Mouse (Mus musculus) intestine, embryonic 16.5 days (tissue): ENCODE measurements around the gene Flad1. TPM values are rescaled to one million over a fixed set of nuclear protein-coding genes. Genes with fewer than 3 reads are reported as not detected.

Source experiments
- ATAC-seq: fragments of 200-750 bp; cut with Nextera tagmentation; 2 replicates; pipeline ENCODE4 v1.8.0; 2017; ENCODE audit warnings: moderate TSS enrichment, moderate library complexity
- H3K27ac ChIP-seq: fragments of 300-500 bp; sonication (generic); 2 replicates; pipeline ENCODE4 v1.5.1; 2014; ENCODE audit warnings: mild to moderate bottlenecking, low read length
- H3K27me3 ChIP-seq: fragments of 300-500 bp; sonication (generic); replicated peaks from 2 replicates; pipeline ENCODE4 v1.6.1; 2014; ENCODE audit warnings: low read length, control low read depth, mixed read lengths; ENCODE audit not compliant: control insufficient read depth, insufficient read depth
- H3K36me3 ChIP-seq: fragments of 300-500 bp; sonication (generic); 2 replicates; pipeline ENCODE4 v1.6.1; 2014; ENCODE audit warnings: low read length, control low read depth; ENCODE audit not compliant: control insufficient read depth, insufficient read depth
- H3K4me1 ChIP-seq: fragments of 300-500 bp; sonication (generic); 2 replicates; pipeline ENCODE4 v1.6.1; 2014; ENCODE audit warnings: low read length, control low read depth, mixed read lengths; ENCODE audit not compliant: control insufficient read depth, insufficient read depth
- H3K4me2 ChIP-seq: fragments of 300-500 bp; sonication (generic); 2 replicates; pipeline ENCODE4 v1.6.1; 2014; ENCODE audit warnings: low read depth, low read length, control low read depth
- H3K4me3 ChIP-seq: fragments of 300-500 bp; sonication (generic); 2 replicates; pipeline ENCODE4 v1.5.1; 2014; ENCODE audit warnings: mild to moderate bottlenecking, low read length
- H3K9ac ChIP-seq: fragments of 300-500 bp; sonication (generic); 2 replicates; pipeline ENCODE4 v1.6.1; 2014; ENCODE audit warnings: low read depth, low read length
- H3K9me3 ChIP-seq: fragments of 300-500 bp; sonication (generic); 2 replicates; pipeline ENCODE4 v1.6.1; 2016; ENCODE audit warnings: low read length, control low read depth; ENCODE audit not compliant: control insufficient read depth
- WGBS: fragments of 180-500 bp; shearing (Covaris S2); extraction: QIAGEN DNeasy Blood & Tissue Kit; methylation state at CpG from one replicate; pipeline ENCODE4 v1.1.7; 2014; 5-methylcytosine and 5-hydroxymethylcytosine counted together
- polyA plus RNA-seq: library from polyadenylated mRNA; unstranded; fragments of >200 nt; fragmentation: Nextera tagmentation; extraction: Ambion mirVana; gene quantifications from 2 replicates; pipeline ENCODE4 v1.2.1, GENCODE M21; 2015

Gene Flad1
- polyA plus RNA-seq, 1 experiment from 2014 or later = 44.5 TPM

DNA sequence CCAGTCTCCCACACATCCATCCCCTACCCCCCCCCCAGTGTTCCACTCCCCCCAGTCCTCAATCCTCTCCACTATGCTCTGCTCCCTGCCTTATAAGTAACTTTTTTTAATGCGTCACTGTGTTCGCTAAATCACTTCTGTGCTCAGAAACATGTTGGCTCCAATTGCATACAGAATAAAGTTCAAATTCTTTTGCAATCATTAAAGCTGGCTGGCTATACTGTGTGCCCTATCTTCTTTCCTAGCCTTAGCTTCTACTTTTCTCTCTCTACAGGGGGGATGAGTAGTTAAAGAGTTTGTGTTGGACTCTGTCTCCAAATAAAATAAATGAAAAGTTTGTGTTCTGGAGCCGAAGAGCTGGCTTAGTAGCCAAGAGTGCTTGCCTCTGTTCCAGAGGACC, 2.0 kb downstream of the Flad1 start:
- ATAC-seq = no peak
- H3K4me3 ChIP-seq = no peak overlapping the region
- no peak overlapping the region for H3K9ac ChIP-seq
- H3K27ac ChIP-seq = no peak overlapping the region
- WGBS = 94% methylated on average over 3 of the region's 3 CpGs
- H3K4me1 ChIP-seq = no peaks in the 10 kb centered on the region
- no peaks in the 10 kb centered on the region for H3K27me3 ChIP-seq
- peaks cover 15% of the 10 kb centered on the region for H3K36me3 ChIP-seq
- no peaks in the 10 kb centered on the region for H3K9me3 ChIP-seq
- no peak overlapping the region for H3K4me2 ChIP-seq

GRCm38 (mm10) chr3:89408448-89408847, 3.2 kb downstream of the Flad1 start:
- H3K9me3 ChIP-seq = no peaks in the 10 kb centered on the region
- H3K27ac ChIP-seq = no peak overlapping the region
- no peaks in the 10 kb centered on the region for H3K27me3 ChIP-seq
- H3K9ac ChIP-seq = no peak overlapping the region
- ATAC-seq = no peak
- H3K4me2 ChIP-seq = no peak overlapping the region
- 64% methylated on average over 16 of the region's 16 CpGs for WGBS
- H3K4me3 ChIP-seq = no peak overlapping the region
- no peaks in the 10 kb centered on the region for H3K4me1 ChIP-seq
- H3K36me3 ChIP-seq = 0 out of 2 replicates have a peak, but pooled peaks cover 11% of the 10 kb centered on the region

GRCm38 (mm10) chr3:89406887-89407286, 4.8 kb downstream of the Flad1 start:
- Histone ChIP-seq H3K9me3 (no peaks in the 10 kb centered on the region), H3K36me3 (peaks cover 17% of the 10 kb centered on the region; the same call in 1 of the 2 replicates)

DNA sequence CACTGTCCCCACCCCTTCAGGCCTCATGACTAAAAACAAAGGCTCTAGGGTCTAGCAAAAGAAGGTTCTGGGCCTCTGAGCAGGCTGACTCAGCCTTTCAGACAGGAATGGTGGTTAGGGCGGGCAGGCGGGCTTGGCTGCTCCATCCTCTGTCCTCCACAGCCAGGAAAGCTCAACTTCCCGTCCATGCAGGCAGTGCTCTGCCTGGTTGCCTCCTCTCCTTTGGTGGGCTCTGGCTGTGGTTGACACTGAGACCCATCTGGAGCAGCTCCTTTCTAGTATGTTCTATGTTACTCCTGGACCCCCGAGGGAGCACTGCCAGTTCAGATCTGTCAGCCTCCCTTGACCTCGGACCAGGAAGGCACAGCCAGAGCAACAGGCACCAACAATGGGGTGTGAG, 9.0 kb downstream of the Flad1 start, which contains the start of gene Lenep:
TSS of gene Lenep (minus strand) at position 101 of the 400 bp plus-strand sequence.
- Histone ChIP-seq H3K4me3 (no peak within 1 kb of the TSS), H3K4me1 (no peaks in the 10 kb centered on the region), H3K9ac (no peak within 1 kb of the TSS), H3K4me2 (no peak within 1 kb of the TSS), H3K27me3 (no peaks in the 10 kb centered on the region), H3K9me3 (no peaks in the 10 kb centered on the region), H3K36me3 (peaks cover 17% of the 10 kb centered on the region; the same call in 1 of the 2 replicates), H3K27ac (no peak within 1 kb of the TSS)
- WGBS = 80% methylated on average over 5 of the region's 5 CpGs
- ATAC-seq = 0 out of 2 replicates have a peak, but pooled peaks have one; percentile 17

More at GRCm38 (mm10) chr3:89406887-89407286, 4.8 kb downstream of the Flad1 start:
- 87% methylated on average over 6 of the region's 6 CpGs for whole genome bisulfite sequencing
- ATAC-seq = no peak
- Histone ChIP-seq H3K27me3 (no peaks in the 10 kb centered on the region), H3K4me1 (no peaks in the 10 kb centered on the region), H3K4me2 (no peak overlapping the region), H3K4me3 (no peak overlapping the region), H3K9ac (no peak overlapping the region), H3K27ac (no peak overlapping the region)

- peaks cover 11% of the 10 kb centered on the region; the same call in 1 of the 2 replicates for H3K36me3 ChIP-seq
- H3K27me3 ChIP-seq = no peaks in the 10 kb centered on the region
- no peak overlapping the region for H3K9ac ChIP-seq
- H3K4me2 ChIP-seq = no peak overlapping the region
- H3K4me1 ChIP-seq = peaks cover 6% of the 10 kb centered on the region
- H3K4me3 ChIP-seq = no peak overlapping the region
- no peak for ATAC-seq
- H3K27ac ChIP-seq = no peak overlapping the region
- WGBS = 87% methylated on average over 7 of the region's 7 CpGs
- no peaks in the 10 kb centered on the region for H3K9me3 ChIP-seq
Observed at GRCm38 (mm10) chr3:89401329-89401728, 10.3 kb downstream of the Flad1 start.

GRCm38 (mm10) chr3:89396654-89397005, 15.0 kb downstream of the Flad1 start:
- H3K9me3 ChIP-seq = no peaks in the 10 kb centered on the region
- peaks cover 16% of the 10 kb centered on the region for H3K4me1 ChIP-seq
- ATAC-seq = no peak
- WGBS = 2% methylated on average over 4 of the region's 4 CpGs
- no peaks in the 10 kb centered on the region for H3K36me3 ChIP-seq
- peak overlapping the region; percentile 97; the same call in 1 of the 2 replicates for H3K27ac ChIP-seq
- H3K27me3 ChIP-seq = no peaks in the 10 kb centered on the region
- H3K4me3 ChIP-seq = peak overlapping the region; percentile 77
- peak overlapping the region; percentile 99 for H3K4me2 ChIP-seq
- peak overlapping the region; percentile 78 for H3K9ac ChIP-seq

- Histone ChIP-seq H3K4me2 (peak overlapping the region; percentile 99), H3K4me1 (peaks cover 22% of the 10 kb centered on the region), H3K36me3 (no peaks in the 10 kb centered on the region), H3K27me3 (no peaks in the 10 kb centered on the region), H3K9ac (peak overlapping the region; percentile 78), H3K4me3 (peak overlapping the region; percentile 77), H3K27ac (peak overlapping the region; percentile 97), H3K9me3 (no peaks in the 10 kb centered on the region)
- WGBS = under 1% methylated on average over 40 of the region's 44 CpGs
- ATAC-seq = no peak
Observed at GRCm38 (mm10) chr3:89395806-89396653, 15.6 kb downstream of the Flad1 start.

DNA sequence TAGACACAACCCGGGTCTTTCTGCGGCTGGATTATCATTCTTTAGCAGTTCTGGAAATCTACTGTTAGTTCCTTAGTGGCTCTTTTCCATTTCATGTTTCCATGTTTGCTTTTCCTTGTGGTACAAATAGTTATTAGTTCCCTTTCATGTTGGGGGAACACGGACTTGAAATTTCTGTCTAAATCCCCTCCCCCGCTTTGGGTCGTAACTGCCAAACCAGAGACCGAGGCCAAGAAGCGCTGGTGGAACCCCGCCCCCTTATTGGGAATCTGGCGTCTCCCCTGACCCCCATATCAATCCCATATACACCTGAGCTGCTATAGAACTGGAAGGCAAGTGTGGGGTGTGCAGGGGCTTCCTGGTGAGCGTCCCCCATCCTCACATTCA, 16.3 kb downstream of the Flad1 start:
- Histone ChIP-seq H3K36me3 (no peaks in the 10 kb centered on the region), H3K9me3 (no peaks in the 10 kb centered on the region), H3K4me3 (peak overlapping the region; percentile 77), H3K4me1 (peaks cover 29% of the 10 kb centered on the region), H3K9ac (peak overlapping the region; percentile 78), H3K27me3 (no peaks in the 10 kb centered on the region), H3K27ac (peak overlapping the region; percentile 97), H3K4me2 (peak overlapping the region; percentile 99)
- 3% methylated on average over 10 of the region's 10 CpGs for WGBS
- ATAC-seq = no peak

DNA sequence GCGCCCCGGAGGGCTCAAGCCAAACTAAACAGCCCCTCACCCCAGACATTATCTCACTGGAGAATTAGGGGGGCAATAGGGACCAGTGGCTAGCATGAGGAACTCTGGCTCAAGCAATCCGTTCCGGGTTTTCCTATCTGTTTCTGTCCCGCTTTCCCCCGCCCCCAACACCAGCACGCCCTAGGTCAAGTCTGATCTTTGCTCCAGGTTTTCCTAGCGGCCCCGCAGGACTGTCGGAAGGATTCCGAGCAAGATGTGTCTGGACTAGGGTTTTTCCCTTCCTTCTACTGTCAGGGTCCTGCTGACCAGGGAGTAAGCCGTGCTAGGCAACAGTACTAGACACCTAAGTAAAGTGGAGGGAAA, 16.8 kb downstream of the Flad1 start:
- Histone ChIP-seq H3K36me3 (no peaks in the 10 kb centered on the region), H3K27me3 (no peaks in the 10 kb centered on the region), H3K9me3 (no peaks in the 10 kb centered on the region), H3K4me2 (peak overlapping the region; percentile 99), H3K27ac (peak overlapping the region; percentile 97), H3K4me1 (peaks cover 34% of the 10 kb centered on the region), H3K4me3 (peak overlapping the region; percentile 77), H3K9ac (peak overlapping the region; percentile 85)
- under 1% methylated on average over 12 of the region's 12 CpGs for WGBS
- peak; percentile 41 for ATAC-seq
